Mouse (Mus musculus) heart, embryonic 14.5 days (tissue): ENCODE results near the gene Bnip2. TPM values are rescaled to one million over a fixed set of nuclear protein-coding genes. Genes with fewer than 3 reads are reported as not detected.
A peak's percentile ranks its signal among the peaks of the same experiment; 100 is the strongest.

Experiments
- ATAC-seq: fragments of 200-750 bp; cut with Nextera tagmentation; 2 replicates; pipeline ENCODE4 v1.8.0; 2017; ENCODE audit warnings: low read depth, moderate TSS enrichment; ENCODE audit not compliant: insufficient number of reproducible peaks, insufficient read depth, low FRiP score
- H3K27ac ChIP-seq, 2 experiments: fragments of 200-500 bp in 1 of 2; fragments of 300-500 bp in 1 of 2; sonication (generic) in 1 of 2; replicated peaks in 1 of 2; 2 replicates each; pipeline ENCODE4 v1.5.1; 2012 to 2014; ENCODE audit warnings: low read depth in 2 of 2, low read length in 2 of 2, control low read depth in 1 of 2, mild to moderate bottlenecking in 1 of 2, mixed read lengths in 1 of 2; ENCODE audit not compliant: control insufficient read depth in 1 of 2, insufficient read depth in 1 of 2
- H3K27me3 ChIP-seq: fragments of 300-500 bp; sonication (generic); 2 replicates; pipeline ENCODE4 v1.6.1; 2014; ENCODE audit warnings: mild to moderate bottlenecking, low read length, control low read depth; ENCODE audit not compliant: control insufficient read depth, insufficient read depth
- H3K36me3 ChIP-seq: fragments of 300-500 bp; sonication (generic); 2 replicates; pipeline ENCODE4 v1.6.1; 2014; ENCODE audit warnings: mild to moderate bottlenecking, control low read depth, low read length, mixed read lengths; ENCODE audit not compliant: control insufficient read depth, insufficient read depth
- H3K4me1 ChIP-seq, 2 experiments: fragments of 200-500 bp in 1 of 2; fragments of 300-500 bp in 1 of 2; sonication (generic) in 1 of 2; 2 replicates each; pipeline ENCODE4 v1.6.1; 2012 to 2014; ENCODE audit warnings: low read length in 2 of 2, control low read depth in 1 of 2, mixed read lengths in 1 of 2; ENCODE audit not compliant: control insufficient read depth in 2 of 2, insufficient read depth in 2 of 2
- H3K4me2 ChIP-seq: fragments of 300-500 bp; sonication (generic); 2 replicates; pipeline ENCODE4 v1.6.1; 2014; ENCODE audit warnings: mild to moderate bottlenecking, low read length
- H3K4me3 ChIP-seq, 2 experiments: fragments of 200-500 bp in 1 of 2; fragments of 300-500 bp in 1 of 2; sonication (generic) in 1 of 2; 2 replicates each; pipeline ENCODE4 v1.5.1; 2012 to 2014; ENCODE audit warnings: low read length in 2 of 2, mild to moderate bottlenecking in 2 of 2, control low read depth in 1 of 2, low read depth in 1 of 2, moderate library complexity in 1 of 2; ENCODE audit not compliant: control insufficient read depth in 1 of 2, insufficient read depth in 1 of 2
- H3K9ac ChIP-seq: fragments of 300-500 bp; sonication (generic); 2 replicates; pipeline ENCODE4 v1.6.1; 2014; ENCODE audit warnings: mild to moderate bottlenecking, low read length
- H3K9me3 ChIP-seq: fragments of 300-500 bp; sonication (generic); 2 replicates; pipeline ENCODE4 v1.6.1; 2016; ENCODE audit warnings: low read length, control low read depth; ENCODE audit not compliant: control insufficient read depth
- WGBS: fragments of 180-500 bp; shearing (Covaris S2); extraction: QIAGEN DNeasy Blood & Tissue Kit; methylation state at CpG from one replicate; pipeline ENCODE4 v1.1.7; 2014; 5-methylcytosine and 5-hydroxymethylcytosine counted together
- polyA plus RNA-seq: library from polyadenylated mRNA; unstranded; fragments of >200 nt; fragmentation: Nextera tagmentation; extraction: Ambion mirVana; gene quantifications from 2 replicates; pipeline ENCODE4 v1.2.1, GENCODE M21; 2014

Gene Bnip2
- polyA plus RNA-seq, 1 experiment from 2014 or later: 126 TPM

DNA sequence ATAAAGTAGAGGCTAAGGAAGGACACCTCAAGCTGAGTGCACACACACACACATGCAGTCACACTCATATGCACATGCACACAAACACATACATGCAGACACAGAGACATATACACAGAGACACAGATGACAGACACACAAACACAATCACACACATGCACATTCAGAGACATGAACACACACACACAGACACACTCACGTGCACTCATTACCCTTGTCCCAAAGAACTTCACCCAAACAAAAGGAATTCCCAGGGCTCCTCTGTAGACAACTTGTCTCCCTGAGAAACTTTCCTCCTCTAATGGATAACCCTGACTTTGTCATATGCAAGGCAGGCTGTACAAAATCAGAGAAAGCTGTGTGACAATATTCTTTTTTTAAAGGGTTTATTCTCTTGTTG, 3.7 kb upstream of the Bnip2 start:
- Histone ChIP-seq H3K4me2 (no peak overlapping the region), H3K27me3 (0 out of 2 replicates have a peak, but pooled peaks cover 4% of the 10 kb centered on the region), H3K9me3 (no peaks in the 10 kb centered on the region), H3K9ac (no peak overlapping the region), H3K4me1 (peaks cover 2 to 11% of the 10 kb centered on the region in 2 experiments; a peak in 3 of 4 replicates), H3K4me3 (no peak overlapping the region), H3K27ac (no peak overlapping the region), H3K36me3 (no peaks in the 10 kb centered on the region)
- ATAC-seq: no peak
- 65% methylated on average over 1 of the region's 1 CpGs for WGBS

DNA sequence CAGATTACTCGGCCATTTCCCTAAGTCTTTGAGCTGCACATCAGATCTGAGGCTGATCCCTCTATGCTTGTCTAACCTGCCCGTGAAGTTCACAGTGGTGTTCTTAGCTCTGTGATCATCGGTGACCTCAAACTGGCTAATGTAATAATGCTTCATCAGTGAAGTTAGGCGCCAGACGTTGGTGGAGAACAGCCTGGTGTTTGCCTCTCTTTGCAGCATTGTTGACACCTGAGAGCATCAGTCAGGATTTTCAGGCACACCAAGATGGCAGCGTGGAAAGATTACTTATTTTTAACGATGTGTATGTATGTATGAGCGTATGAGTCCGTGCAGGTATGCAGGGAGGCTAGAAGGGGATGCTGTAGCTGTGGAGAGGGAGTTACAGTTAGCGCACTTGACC, 3.2 kb upstream of the Bnip2 start:
- H3K4me1 ChIP-seq: peaks cover 2 to 16% of the 10 kb centered on the region in 2 experiments; a peak in 3 of 4 replicates
- no peak overlapping the region for H3K4me3 ChIP-seq
- H3K9ac ChIP-seq: no peak overlapping the region
- H3K27me3 ChIP-seq: 0 out of 2 replicates have a peak, but pooled peaks cover 3% of the 10 kb centered on the region
- 80% methylated on average over 10 of the region's 10 CpGs for WGBS
- no peak overlapping the region for H3K4me2 ChIP-seq
- H3K36me3 ChIP-seq: peaks cover 3% of the 10 kb centered on the region; the same call in 1 of the 2 replicates
- ATAC-seq: no peak
- H3K9me3 ChIP-seq: no peaks in the 10 kb centered on the region
- H3K27ac ChIP-seq: no peak overlapping the region

DNA sequence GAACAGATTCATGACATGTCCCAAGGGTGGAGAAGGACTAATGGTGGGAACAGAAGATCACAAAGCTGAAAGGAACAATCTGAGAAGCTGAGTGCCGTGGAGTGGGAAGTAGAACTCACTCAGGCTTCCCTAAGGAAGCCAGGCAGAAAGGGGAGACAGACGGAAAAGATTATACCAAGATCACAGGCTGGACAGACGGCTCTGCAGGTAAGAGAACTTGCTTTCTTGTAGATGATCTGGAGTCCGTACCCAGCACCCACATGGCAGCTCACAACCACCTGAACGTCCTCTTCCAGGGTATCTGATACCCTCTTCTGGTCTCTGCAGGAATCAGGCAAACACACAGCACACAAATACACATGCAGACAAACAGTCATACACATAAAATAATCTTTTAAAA, 2.7 kb upstream of the Bnip2 start:
- Histone ChIP-seq H3K27ac (no peak overlapping the region), H3K9ac (no peak overlapping the region), H3K27me3 (no peaks in the 10 kb centered on the region), H3K36me3 (peaks cover 7% of the 10 kb centered on the region; the same call in 1 of the 2 replicates), H3K4me2 (no peak overlapping the region), H3K9me3 (no peaks in the 10 kb centered on the region), H3K4me3 (no peak overlapping the region), H3K4me1 (peaks cover 2 to 21% of the 10 kb centered on the region in 2 experiments; a peak in 3 of 4 replicates)
- 78% methylated on average over 5 of the region's 5 CpGs for WGBS
- ATAC-seq: no peak

DNA sequence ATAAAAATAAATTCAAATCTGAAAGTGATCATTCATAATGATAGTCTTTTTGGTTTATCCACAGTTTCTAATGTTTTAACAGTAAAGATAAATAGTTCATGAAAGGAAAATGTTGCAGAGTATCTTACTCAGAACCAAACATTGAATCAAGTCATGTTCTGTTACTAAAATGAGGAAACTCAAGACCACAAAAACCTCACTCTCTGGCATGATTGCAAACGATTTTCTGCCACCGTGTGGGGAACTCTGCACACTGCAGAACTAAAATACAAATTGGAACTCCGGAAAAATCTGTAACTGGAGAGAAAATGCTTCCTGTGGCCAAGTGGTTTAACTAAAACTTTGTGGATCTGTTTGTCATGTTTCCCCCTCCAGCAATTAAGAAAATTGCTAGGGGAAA, 1.7 kb upstream of the Bnip2 start:
- no peak overlapping the region for H3K27ac ChIP-seq
- 2% methylated on average over 3 of the region's 3 CpGs for WGBS
- no peak overlapping the region for H3K9ac ChIP-seq
- H3K27me3 ChIP-seq: no peaks in the 10 kb centered on the region
- no peaks in the 10 kb centered on the region for H3K9me3 ChIP-seq
- H3K36me3 ChIP-seq: peaks cover 17% of the 10 kb centered on the region; the same call in 1 of the 2 replicates
- H3K4me2 ChIP-seq: no peak overlapping the region
- H3K4me1 ChIP-seq: peaks cover 8 to 31% of the 10 kb centered on the region in 2 experiments
- ATAC-seq: no peak
- H3K4me3 ChIP-seq: no peak overlapping the region

DNA sequence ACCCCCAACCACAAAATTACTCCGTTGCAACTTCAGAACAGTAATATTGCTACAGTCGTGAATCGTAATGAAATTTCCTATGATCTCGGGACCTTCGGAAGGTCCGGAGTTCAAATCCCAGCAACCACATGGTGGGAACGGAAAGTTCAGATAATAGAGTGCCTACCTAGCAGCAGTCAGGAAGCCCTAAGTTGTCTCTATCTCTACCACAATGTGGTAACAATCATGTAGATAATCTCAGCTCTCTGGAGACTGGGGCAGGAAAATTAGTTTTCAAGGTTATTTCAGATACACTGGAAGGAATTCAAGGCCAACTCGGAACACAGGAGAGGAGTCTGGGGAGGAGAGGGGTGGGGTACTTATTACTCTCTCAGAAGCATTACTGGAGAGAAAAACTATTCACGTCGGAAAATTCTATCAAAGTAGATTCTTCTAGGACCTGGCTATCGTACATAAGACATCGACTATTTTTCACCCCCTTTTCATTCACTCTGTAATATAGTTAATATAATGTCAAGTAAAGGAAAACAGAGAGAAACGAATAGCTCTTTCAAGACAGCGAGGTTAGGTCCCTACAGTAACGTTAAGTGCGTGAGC, 462 bp upstream of the Bnip2 start:
- Histone ChIP-seq H3K4me3 (peak overlapping the region; percentile 94 to 98), H3K4me1 (peaks cover 8 to 38% of the 10 kb centered on the region in 2 experiments), H3K27me3 (no peaks in the 10 kb centered on the region), H3K9me3 (no peaks in the 10 kb centered on the region), H3K27ac (peak overlapping the region; percentile 77 to 98), H3K4me2 (peak overlapping the region; percentile 83), H3K9ac (peak overlapping the region; percentile 99), H3K36me3 (peaks cover 20% of the 10 kb centered on the region; the same call in 1 of the 2 replicates)
- 26% methylated on average over 16 of the region's 16 CpGs for WGBS
- ATAC-seq: 0 out of 2 replicates have a peak, but pooled peaks have one; percentile 27

DNA sequence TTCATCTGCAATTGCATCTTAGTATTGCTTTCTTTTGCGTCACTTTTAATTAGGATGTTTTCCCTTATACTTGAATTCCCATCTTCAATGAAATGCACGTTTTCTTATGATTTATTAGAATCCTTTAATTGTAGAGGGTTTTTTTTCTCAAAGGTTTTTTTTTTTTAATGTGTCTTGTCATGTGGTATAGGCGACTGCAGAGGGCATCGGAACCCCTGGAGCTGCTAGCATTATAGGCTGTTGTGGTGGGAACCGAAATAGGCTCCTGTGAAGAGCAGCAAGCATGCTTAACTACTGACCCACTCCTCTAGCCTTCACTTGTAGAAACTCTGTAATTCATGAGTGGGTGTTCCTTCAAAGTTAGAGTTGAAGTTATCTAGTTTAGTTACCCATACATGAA, 1.1 kb downstream of the Bnip2 start:
- H3K4me1 ChIP-seq: peaks cover 10 to 49% of the 10 kb centered on the region in 2 experiments
- H3K27me3 ChIP-seq: no peaks in the 10 kb centered on the region
- H3K9ac ChIP-seq: peak overlapping the region; percentile 99
- H3K27ac ChIP-seq: peak overlapping the region in 1 of 2 experiments; percentile 98; a peak in 1 of 4 replicates
- 16% methylated on average over 5 of the region's 5 CpGs for WGBS
- peaks cover 32% of the 10 kb centered on the region for H3K36me3 ChIP-seq
- H3K4me2 ChIP-seq: peak overlapping the region; percentile 83
- no peak for ATAC-seq
- H3K4me3 ChIP-seq: peak overlapping the region; percentile 8 to 98; a peak in 2 of 4 replicates
- no peaks in the 10 kb centered on the region for H3K9me3 ChIP-seq

DNA sequence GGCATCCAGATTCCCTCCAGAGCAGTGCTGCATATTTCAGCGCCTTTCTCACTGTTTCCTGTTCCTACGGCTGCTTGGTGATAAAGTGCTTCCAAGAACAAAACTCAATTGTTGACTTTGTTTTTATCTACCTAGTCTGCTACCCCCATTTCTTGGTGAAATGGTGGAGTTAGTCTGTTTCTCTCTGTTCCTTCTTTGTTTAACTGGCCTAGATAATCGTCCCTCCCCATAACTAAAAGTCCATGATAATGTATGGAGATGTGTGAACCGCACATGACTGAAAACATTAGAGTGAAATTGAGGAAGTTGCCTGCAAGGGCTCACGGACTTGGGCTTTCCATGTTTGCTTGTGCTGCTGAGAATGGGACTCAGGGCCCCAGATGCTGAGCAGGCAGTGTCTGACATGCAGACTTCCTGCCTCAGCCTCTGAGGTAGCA, 3.6 kb downstream of the Bnip2 start:
- H3K27me3 ChIP-seq: no peaks in the 10 kb centered on the region
- peak overlapping the region; percentile 74 to 79 for H3K27ac ChIP-seq
- ATAC-seq: no peak
- peak overlapping the region; percentile 38 for H3K4me2 ChIP-seq
- 0 out of 2 replicates have a peak overlapping the region, but pooled peaks have one; percentile 13 for H3K9ac ChIP-seq
- peaks cover 10 to 47% of the 10 kb centered on the region in 2 experiments for H3K4me1 ChIP-seq
- H3K36me3 ChIP-seq: peaks cover 55% of the 10 kb centered on the region
- H3K9me3 ChIP-seq: no peaks in the 10 kb centered on the region
- H3K4me3 ChIP-seq: no peak overlapping the region
- WGBS: 48% methylated on average over 5 of the region's 5 CpGs
